Mouse (Mus musculus) hindbrain, embryonic 15.5 days (tissue): ENCODE measurements around the gene Mthfsl. TPM values are rescaled to one million over a fixed set of nuclear protein-coding genes. Genes with fewer than 3 reads are reported as not detected.
"Not testable (repeated sequence)": the region's sequence is repeated elsewhere in the genome, so short reads cannot be mapped to it uniquely, and the experiment has no call there.

Experiments
- ATAC-seq: fragments of 200-750 bp; cut with Nextera tagmentation; 2 replicates; pipeline ENCODE4 v1.8.0; 2017; ENCODE audit warnings: low read depth, moderate number of reproducible peaks, moderate TSS enrichment; ENCODE audit not compliant: low FRiP score
- H3K27ac ChIP-seq: fragments of 300-500 bp; sonication (generic); replicated peaks from 2 replicates; pipeline ENCODE4 v1.5.1; 2015; ENCODE audit warnings: mild to moderate bottlenecking, inconsistent platforms
- H3K27me3 ChIP-seq: fragments of 300-500 bp; sonication (generic); 2 replicates; pipeline ENCODE4 v1.6.1; 2015; ENCODE audit warnings: control low read depth, inconsistent platforms
- H3K36me3 ChIP-seq: fragments of 300-500 bp; sonication (generic); 2 replicates; pipeline ENCODE4 v1.6.1; 2015; ENCODE audit warnings: control low read depth, inconsistent platforms
- H3K4me1 ChIP-seq: fragments of 300-500 bp; sonication (generic); replicated peaks from 2 replicates; pipeline ENCODE4 v1.6.1; 2015; ENCODE audit warnings: control low read depth, inconsistent platforms
- H3K4me2 ChIP-seq: fragments of 300-500 bp; sonication (generic); 2 replicates; pipeline ENCODE4 v1.6.1; 2015; ENCODE audit warnings: moderate library complexity, mild to moderate bottlenecking, inconsistent platforms
- H3K4me3 ChIP-seq: fragments of 300-500 bp; sonication (generic); 2 replicates; pipeline ENCODE4 v1.5.1; 2015; ENCODE audit warnings: mild to moderate bottlenecking, inconsistent platforms
- H3K9ac ChIP-seq: fragments of 300-500 bp; sonication (generic); 2 replicates; pipeline ENCODE4 v1.6.1; 2015; ENCODE audit warnings: inconsistent platforms
- H3K9me3 ChIP-seq: fragments of 300-500 bp; sonication (generic); 2 replicates; pipeline ENCODE4 v1.6.1; 2016; ENCODE audit warnings: control low read depth, inconsistent platforms
- WGBS: fragments of 180-500 bp; shearing (Covaris S2); methylation state at CpG from one replicate; pipeline ENCODE4 v1.1.7; 2015; 5-methylcytosine and 5-hydroxymethylcytosine counted together
- polyA plus RNA-seq: library from polyadenylated mRNA; unstranded; fragments of >200 nt; fragmentation: Nextera tagmentation; extraction: Ambion mirVana; gene quantifications from 2 replicates; pipeline ENCODE4 v1.2.1, GENCODE M21; 2015

The Mthfsl gene
- polyA plus RNA-seq = 39.5 and 45.4 TPM in 2 replicates

DNA sequence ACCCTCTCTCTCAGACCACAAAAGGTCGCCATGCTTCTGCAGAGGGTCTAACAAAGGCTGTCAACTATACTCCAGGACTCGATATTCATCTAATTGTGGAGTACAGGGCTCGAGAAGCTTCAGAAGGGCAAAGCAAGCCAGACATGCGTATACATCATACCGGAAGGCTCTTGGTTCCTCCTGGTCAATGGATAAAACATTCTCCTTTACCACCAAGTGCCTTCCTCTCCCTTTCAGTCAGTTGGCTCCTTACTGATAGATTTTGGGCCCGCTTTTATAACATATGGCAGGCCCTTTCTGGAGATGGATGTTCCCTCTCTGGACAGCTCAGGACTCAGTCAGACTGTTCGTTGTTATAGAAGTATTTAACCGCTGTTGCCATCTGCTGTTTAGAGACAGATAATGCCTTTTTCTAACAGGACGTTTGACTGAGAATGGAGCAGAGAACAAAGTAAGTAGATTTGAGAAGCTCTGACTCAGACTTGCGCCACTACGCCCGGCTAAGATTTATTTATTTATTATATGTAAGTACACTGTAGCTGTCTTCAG lies at the start of gene Mthfsl:
Gene Mthfsl (minus strand): TSS at position 308 of the 549 bp plus-strand sequence.
- Histone ChIP-seq H3K4me3 (peak within 1 kb of the TSS; percentile 40), H3K27ac (peak within 1 kb of the TSS; percentile 87), H3K9ac (peak within 1 kb of the TSS; percentile 40), H3K4me2 (peak within 1 kb of the TSS; percentile 56)
- H3K36me3 ChIP-seq, H3K27me3 ChIP-seq, H3K4me1 ChIP-seq, H3K9me3 ChIP-seq: not testable (repeated sequence)
- ATAC-seq = peak; percentile 69
- WGBS = 17% methylated on average over 11 of the region's 12 CpGs

DNA sequence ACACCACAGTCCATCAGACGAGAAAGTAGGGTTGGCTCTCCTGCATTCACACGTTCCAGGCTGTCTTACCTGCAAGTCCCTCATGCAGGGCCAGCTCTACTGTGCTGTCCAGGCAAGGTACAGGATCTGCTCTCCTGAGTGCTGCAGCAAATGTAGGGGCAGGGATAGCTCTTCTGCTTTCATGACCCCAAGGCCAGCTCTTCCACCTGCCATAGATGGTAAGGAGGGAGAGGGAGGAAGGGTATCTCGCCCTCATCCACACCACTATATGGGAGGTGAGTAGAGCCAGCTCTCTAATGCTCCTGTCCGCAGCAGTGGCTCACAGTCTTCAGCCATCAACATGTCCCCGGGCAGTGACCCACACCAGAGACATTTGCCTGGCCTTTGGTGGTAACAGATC lies 49.4 kb upstream of the Mthfsl start:
- not testable (repeated sequence) for H3K9me3 ChIP-seq, H3K9ac ChIP-seq, H3K4me3 ChIP-seq, ATAC-seq, H3K27ac ChIP-seq, H3K4me2 ChIP-seq, H3K36me3 ChIP-seq, H3K27me3 ChIP-seq, H3K4me1 ChIP-seq
- 94% methylated on average over 4 of the region's 5 CpGs for WGBS

DNA sequence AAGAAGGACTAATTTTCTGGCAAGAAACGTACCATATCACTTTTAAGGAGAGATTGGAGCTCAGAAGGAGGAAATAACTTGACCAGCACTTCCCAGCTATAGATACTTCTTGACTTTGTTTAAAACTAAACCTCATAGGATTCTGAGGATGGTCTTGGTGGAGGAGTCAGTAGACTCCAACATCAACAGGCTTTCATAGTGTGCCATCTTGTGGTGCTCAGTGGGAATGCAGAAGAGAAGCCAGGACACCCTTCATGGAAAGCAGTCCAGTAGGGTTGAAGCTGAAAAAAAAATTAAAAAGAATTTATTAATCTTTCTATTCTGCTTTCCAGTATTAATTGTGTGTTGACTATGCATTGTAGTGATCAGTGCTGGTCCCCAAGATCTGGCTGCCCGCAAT lies 26.6 kb upstream of the Mthfsl start:
- H3K36me3 ChIP-seq, ATAC-seq, H3K4me2 ChIP-seq, H3K4me3 ChIP-seq, H3K27me3 ChIP-seq, H3K9me3 ChIP-seq, H3K27ac ChIP-seq, H3K4me1 ChIP-seq, H3K9ac ChIP-seq: not testable (repeated sequence)
- WGBS = 33% methylated on average over 1 of the region's 2 CpGs

DNA sequence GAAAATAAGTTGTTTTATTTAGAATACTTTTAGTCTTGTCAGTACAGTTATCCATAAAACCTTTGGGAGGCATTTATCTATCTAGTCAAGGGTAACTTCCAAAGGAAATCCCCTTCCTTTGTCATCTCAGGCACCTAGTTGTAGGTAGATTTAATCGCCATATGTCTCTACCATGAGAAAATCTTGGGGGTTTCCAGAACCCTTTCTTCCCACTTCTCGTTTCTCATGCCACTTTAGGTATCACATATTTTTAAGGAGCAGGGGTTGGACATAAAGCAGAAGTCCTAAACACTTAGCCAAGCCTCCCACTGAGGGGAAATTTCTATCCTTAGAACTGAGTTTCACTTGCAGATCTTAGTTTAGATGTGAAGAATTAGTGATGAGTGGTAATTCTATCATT lies 25.9 kb upstream of the Mthfsl start:
- WGBS = 89% methylated on average over 1 of the region's 2 CpGs
- H3K4me3 ChIP-seq, H3K27ac ChIP-seq, H3K4me1 ChIP-seq, H3K9me3 ChIP-seq, H3K4me2 ChIP-seq, ATAC-seq, H3K36me3 ChIP-seq, H3K27me3 ChIP-seq, H3K9ac ChIP-seq: not testable (repeated sequence)

DNA sequence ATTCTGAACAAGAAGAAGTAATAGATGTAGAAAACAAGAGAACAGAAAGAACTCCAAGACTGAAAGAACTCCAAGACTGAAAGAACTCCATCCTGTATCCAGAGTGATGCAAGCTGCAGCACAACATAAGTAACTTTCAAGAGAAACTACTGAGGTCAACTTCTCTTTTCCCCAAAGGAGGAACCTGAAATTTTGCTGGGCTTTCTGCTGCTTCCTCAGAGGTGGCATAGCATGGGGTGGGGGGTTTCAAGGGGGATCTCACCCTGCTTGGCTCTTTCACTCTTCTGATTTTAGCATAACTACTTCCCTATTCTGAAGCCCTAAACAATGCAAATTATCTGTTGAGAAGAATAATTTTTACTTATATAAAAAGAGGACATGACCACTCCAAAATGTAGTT lies 15.2 kb upstream of the Mthfsl start:
- H3K4me2 ChIP-seq, H3K27me3 ChIP-seq, ATAC-seq, H3K27ac ChIP-seq, H3K9ac ChIP-seq, H3K4me1 ChIP-seq, H3K4me3 ChIP-seq, H3K36me3 ChIP-seq, H3K9me3 ChIP-seq: not testable (repeated sequence)

DNA sequence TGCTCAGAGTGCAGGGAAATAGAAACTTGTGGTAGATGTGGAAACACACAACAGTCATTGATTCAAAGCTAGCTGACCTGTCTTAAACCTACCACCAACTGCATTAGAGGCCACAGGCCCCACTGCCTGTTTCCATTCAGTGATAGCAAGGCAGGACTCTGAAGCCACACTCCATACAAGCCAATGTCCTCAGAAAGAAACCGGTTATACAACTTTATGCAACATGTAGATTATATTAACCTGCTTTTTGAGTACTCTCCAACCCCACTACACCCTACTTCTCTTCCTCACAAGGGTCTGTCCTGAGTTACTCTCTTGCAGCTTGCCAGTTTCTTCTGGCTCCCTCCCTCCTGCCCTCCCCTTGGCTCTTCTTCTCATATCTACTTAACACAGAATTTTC lies 13.1 kb upstream of the Mthfsl start:
- H3K27ac ChIP-seq, ATAC-seq, H3K27me3 ChIP-seq, H3K4me1 ChIP-seq, H3K9ac ChIP-seq, H3K9me3 ChIP-seq, H3K4me3 ChIP-seq, H3K4me2 ChIP-seq, H3K36me3 ChIP-seq: not testable (repeated sequence)
- WGBS = 94% methylated on average over 1 of the region's 1 CpGs

DNA sequence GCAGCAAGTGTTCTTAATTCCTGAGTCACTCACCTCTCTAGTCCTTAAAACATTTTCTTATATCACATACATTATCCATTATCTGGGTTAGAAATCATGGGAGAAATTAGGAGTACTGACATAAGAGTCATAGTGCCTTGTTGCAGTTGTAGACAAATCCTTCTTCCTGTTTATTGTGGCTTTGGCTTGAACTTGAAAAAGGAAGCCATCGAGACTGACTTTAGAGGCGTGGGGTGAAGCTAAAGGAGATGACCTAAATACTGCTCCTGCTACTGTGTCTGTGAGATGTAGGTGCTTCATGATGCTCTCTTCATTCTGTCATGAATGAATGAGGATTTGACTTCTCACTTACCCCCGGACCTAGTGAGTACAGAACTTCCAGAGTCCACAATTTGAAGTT lies 12.2 kb upstream of the Mthfsl start:
- H3K4me2 ChIP-seq, H3K36me3 ChIP-seq, H3K9ac ChIP-seq, H3K4me3 ChIP-seq, H3K9me3 ChIP-seq, ATAC-seq, H3K27ac ChIP-seq, H3K4me1 ChIP-seq, H3K27me3 ChIP-seq: not testable (repeated sequence)
- WGBS = 91% methylated on average over 2 of the region's 3 CpGs

DNA sequence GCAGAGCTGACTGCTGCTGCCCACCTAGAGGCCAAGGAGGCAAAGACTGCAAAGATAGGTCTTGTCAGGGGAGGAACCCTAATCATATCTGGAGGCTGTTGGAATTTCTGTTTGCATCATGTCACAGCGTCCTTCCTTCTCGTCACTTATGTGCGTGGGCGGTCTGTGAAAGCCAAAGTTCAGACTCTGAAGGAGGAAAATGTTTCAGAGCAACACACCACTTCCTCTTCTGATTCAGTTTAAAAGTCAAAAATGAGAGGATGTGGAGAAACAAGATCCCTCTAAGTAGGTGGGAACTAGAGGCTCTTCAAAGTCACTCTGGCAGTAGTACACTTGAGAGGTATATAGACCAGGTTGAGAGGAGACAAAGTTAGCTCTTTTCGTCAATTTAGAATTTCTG lies 11.6 kb upstream of the Mthfsl start, which contains the start of gene Bcl2a1d:
Gene Bcl2a1d (minus strand): TSS at position 187 of the 400 bp plus-strand sequence.
- 94% methylated on average over 5 of the region's 5 CpGs for WGBS
- not testable (repeated sequence) for H3K4me1 ChIP-seq, H3K9ac ChIP-seq, H3K27me3 ChIP-seq, H3K9me3 ChIP-seq, H3K4me3 ChIP-seq, ATAC-seq, H3K36me3 ChIP-seq, H3K4me2 ChIP-seq, H3K27ac ChIP-seq

DNA sequence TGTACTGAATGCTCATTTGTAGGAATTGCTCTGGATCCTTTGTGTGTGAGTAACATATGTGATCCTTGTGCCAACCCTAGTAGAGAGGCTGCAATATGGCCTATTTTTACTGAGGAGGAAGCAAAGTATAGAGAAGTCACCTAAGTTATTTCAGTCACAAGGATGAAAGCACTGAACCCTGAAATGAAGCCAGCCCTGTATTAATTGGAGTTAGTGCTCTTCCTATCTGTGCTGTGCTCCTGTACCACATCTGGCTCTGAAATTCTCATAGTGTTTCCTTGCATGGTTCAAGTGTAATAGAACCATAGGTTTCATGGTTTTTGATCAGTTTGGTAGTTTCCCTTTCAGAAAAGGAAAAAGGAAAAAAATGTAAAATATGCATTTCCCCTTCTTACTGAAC lies 8.2 kb upstream of the Mthfsl start:
- H3K27ac ChIP-seq, H3K36me3 ChIP-seq, H3K4me2 ChIP-seq, H3K27me3 ChIP-seq, H3K9me3 ChIP-seq, ATAC-seq, H3K4me1 ChIP-seq, H3K4me3 ChIP-seq, H3K9ac ChIP-seq: not testable (repeated sequence)

DNA sequence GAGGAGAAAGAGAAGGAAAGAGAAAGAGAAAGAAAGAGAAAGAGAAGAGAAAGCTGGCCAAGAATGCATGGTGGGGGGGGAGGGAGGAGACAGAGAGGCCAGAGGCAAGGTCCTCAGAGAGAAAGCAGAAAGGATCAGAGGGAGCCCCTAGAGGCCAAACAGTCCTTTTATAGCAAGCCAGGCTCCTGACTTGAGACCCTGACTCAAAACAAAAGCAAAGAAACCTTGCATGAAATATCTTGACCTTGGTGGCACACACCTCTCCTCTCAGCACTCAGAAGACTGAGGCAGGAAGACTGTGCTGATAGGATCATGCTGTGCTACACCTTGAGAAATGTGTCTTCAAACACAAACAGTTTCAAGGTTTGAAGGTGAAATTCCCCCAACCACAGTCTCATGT lies 1.5 kb upstream of the Mthfsl start:
- H3K36me3 ChIP-seq, H3K4me3 ChIP-seq, H3K4me2 ChIP-seq, H3K9ac ChIP-seq, H3K27ac ChIP-seq, ATAC-seq, H3K4me1 ChIP-seq, H3K27me3 ChIP-seq, H3K9me3 ChIP-seq: not testable (repeated sequence)

DNA sequence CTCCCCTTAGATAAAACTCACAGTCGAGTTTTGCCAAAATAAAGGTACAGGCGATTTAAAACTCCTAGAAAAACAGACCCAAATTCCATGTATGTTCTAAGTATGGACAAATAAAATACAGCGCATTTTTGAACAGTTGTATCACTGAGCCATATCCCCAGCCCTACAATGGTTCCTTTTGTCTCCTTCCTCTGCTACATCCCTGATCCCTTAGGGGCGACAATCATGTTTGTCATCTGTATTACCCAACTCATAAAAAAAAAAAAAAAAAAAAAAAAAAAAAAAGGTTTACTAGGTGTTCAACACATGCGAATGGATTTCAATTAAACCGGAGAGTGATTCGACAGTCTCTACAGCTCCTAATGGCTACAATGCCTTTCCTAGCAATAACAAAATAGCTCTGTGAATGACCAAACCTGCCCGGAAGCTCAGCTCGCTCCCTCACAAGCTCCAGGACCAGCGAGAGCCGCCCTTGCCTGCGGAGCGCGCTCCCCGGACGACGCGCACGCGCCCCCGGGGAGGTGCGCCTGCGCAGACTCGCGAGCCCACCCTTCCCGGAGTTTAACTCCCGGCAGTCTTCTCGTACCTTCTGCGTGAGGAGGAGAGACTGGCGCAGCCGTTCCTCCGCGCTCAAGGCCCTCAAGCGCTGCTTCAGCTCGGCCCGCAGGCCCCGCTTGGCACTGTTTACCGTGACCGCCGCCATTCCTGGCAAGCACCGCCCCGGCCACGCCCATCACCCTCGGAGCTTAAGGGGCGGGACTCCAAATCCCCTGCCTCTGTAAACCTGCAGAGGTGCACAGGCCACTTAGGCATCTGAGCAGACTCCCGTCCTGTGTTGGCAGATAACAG lies 799 bp downstream of the Mthfsl start:
- H3K36me3 ChIP-seq, H3K4me1 ChIP-seq, H3K27me3 ChIP-seq, H3K9me3 ChIP-seq: not testable (repeated sequence)
- peak overlapping the region; percentile 37; the same call in 1 of the 2 replicates for H3K9ac ChIP-seq
- peak overlapping the region; percentile 40 for H3K4me3 ChIP-seq
- peak overlapping the region; percentile 51 for H3K4me2 ChIP-seq
- peak; percentile 95 for ATAC-seq
- WGBS = 15% methylated on average over 7 of the region's 46 CpGs
- H3K27ac ChIP-seq = peak overlapping the region; percentile 76

DNA sequence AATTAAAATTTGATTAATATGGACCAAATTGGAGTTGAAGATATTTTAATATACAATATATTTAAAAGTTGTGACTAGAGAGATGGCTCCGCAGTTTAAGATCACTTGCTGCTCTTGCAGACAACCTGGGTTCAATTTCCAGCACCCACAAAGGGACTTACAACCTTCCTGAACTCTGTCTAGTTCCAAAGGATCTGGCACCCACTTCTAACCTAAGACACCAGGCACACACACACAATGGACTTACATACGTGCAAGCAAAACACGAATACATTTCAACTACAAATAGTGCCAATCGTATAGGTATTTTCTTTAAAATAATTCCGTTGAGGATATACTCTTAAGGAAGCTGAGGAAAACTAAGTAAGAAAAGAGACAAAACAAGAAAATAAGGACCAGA lies 1.5 kb downstream of the Mthfsl start:
- WGBS = 71% methylated on average over 5 of the region's 5 CpGs
- H3K36me3 ChIP-seq, H3K9ac ChIP-seq, ATAC-seq, H3K27me3 ChIP-seq, H3K9me3 ChIP-seq, H3K4me1 ChIP-seq: not testable (repeated sequence)
- Histone ChIP-seq H3K4me3 (peak overlapping the region; percentile 40), H3K4me2 (peak overlapping the region; percentile 51), H3K27ac (peak overlapping the region; percentile 76; the same call in 1 of the 2 replicates)

DNA sequence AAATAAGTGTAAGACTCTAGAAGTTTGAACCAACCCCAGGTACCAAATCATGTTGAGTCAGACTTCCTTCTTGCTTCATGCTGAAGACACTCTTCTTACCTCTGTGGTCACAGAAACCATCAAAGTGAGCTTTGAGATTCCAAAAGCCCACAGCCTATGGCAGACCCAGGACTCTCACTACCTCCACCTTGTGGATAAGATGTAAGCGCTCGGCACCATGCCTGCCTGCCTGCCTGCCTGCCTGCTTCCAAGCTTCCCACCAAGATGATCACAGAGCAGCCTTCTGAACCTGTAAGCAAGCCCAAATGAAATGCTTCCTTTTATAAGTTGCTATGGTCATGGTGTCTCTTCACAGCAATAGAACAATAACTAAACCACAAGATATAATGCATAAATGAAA lies 2.0 kb downstream of the Mthfsl start:
- H3K27me3 ChIP-seq, H3K4me2 ChIP-seq, H3K4me1 ChIP-seq, ATAC-seq, H3K9me3 ChIP-seq, H3K27ac ChIP-seq, H3K36me3 ChIP-seq, H3K4me3 ChIP-seq, H3K9ac ChIP-seq: not testable (repeated sequence)
- 28% methylated on average over 2 of the region's 2 CpGs for WGBS
